Mouse (Mus musculus) kidney, postnatal 0 days (tissue): ENCODE results near the gene Cdrt4. TPM values are rescaled to one million over a fixed set of nuclear protein-coding genes. Genes with fewer than 3 reads are reported as not detected.

Source experiments
- ATAC-seq: fragments of 200-750 bp; cut with Nextera tagmentation; replicated peaks from 2 replicates; pipeline ENCODE4 v1.8.0; 2017; ENCODE audit warnings: low read depth, moderate number of reproducible peaks, moderate TSS enrichment, moderate library complexity; ENCODE audit not compliant: low FRiP score
- DNase-seq: peaks from one replicate; pipeline ENCODE4 v3.0.0-alpha.2; 2016; ENCODE audit warnings: low spot score
- H3K27ac ChIP-seq: fragments of 300-500 bp; sonication (generic); 2 replicates; pipeline ENCODE4 v1.5.1; 2014; ENCODE audit warnings: mild to moderate bottlenecking
- H3K27me3 ChIP-seq: fragments of 300-500 bp; sonication (generic); 2 replicates; pipeline ENCODE4 v1.6.1; 2014; ENCODE audit warnings: low read length, mixed read lengths; ENCODE audit not compliant: insufficient read depth
- H3K36me3 ChIP-seq: fragments of 300-500 bp; sonication (generic); 2 replicates; pipeline ENCODE4 v1.6.1; 2014; ENCODE audit warnings: low read length, mixed read lengths; ENCODE audit not compliant: insufficient read depth
- H3K4me1 ChIP-seq: fragments of 300-500 bp; sonication (generic); replicated peaks from 2 replicates; pipeline ENCODE4 v1.6.1; 2014; ENCODE audit warnings: antibody characterized with exemption, low read length, mixed read lengths; ENCODE audit not compliant: insufficient read depth
- H3K4me2 ChIP-seq: fragments of 300-500 bp; sonication (generic); 2 replicates; pipeline ENCODE4 v1.6.1; 2014; ENCODE audit warnings: mild to moderate bottlenecking, low read length, moderate library complexity, mixed read lengths
- H3K4me3 ChIP-seq: fragments of 300-500 bp; sonication (generic); replicated peaks from 2 replicates; pipeline ENCODE4 v1.5.1; 2014; ENCODE audit warnings: low read depth, low read length
- H3K9ac ChIP-seq: fragments of 300-500 bp; sonication (generic); 2 replicates; pipeline ENCODE4 v1.6.1; 2014; ENCODE audit warnings: low read depth, low read length
- H3K9me3 ChIP-seq: fragments of 300-500 bp; sonication (generic); replicated peaks from 2 replicates; pipeline ENCODE4 v1.6.1; 2016; ENCODE audit warnings: low read length, inconsistent platforms, mixed read lengths
- CTCF ChIP-seq: IDR thresholded peaks from 2 replicates; pipeline ENCODE4 v1.5.1; 2016; ENCODE audit warnings: antibody characterized with exemption, low read depth, mild to moderate bottlenecking, moderate library complexity
- WGBS: fragments of 180-500 bp; shearing (Covaris S2); extraction: QIAGEN DNeasy Blood & Tissue Kit; methylation state at CpG from one replicate; pipeline ENCODE4 v1.1.7; 2014; 5-methylcytosine and 5-hydroxymethylcytosine counted together
- polyA plus RNA-seq: library from polyadenylated mRNA; unstranded; fragments of >200 nt; fragmentation: Nextera tagmentation; extraction: Ambion mirVana; gene quantifications from 2 replicates; pipeline ENCODE4 v1.2.1, GENCODE M21; 2015

The Cdrt4 gene
- polyA plus RNA-seq, 1 experiment from 2014 or later, result 0.17 TPM

DNA sequence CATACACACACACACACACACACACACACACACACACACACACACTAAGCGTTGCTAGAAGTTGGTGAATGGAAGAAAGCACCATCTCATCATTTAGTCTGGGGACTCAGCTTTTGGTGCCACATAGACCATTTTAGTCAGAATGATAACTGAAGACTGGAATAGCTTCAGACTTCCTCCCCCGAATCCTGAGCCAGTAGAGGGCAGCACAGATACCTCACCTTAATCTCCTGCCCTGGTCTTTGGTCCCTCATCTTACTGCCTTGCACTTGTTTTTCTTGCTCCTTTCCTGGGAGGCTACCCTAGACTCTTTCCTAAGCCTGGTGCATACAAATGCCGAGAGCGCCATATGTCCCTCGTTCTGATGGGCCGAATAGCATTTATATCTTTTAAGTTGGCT, 36.5 kb upstream of the Cdrt4 start:
- H3K4me1 ChIP-seq, result no peaks in the 10 kb centered on the region
- no peak overlapping the region for H3K4me3 ChIP-seq
- peak; percentile 63 for TF ChIP-seq CTCF
- peak; percentile 49 for DNase-seq
- H3K27ac ChIP-seq, result no peak overlapping the region
- no peak overlapping the region for H3K9ac ChIP-seq
- no peaks in the 10 kb centered on the region for H3K27me3 ChIP-seq
- no peaks in the 10 kb centered on the region for H3K9me3 ChIP-seq
- H3K36me3 ChIP-seq, result no peaks in the 10 kb centered on the region
- 56% methylated on average over 6 of the region's 6 CpGs for WGBS
- H3K4me2 ChIP-seq, result no peak overlapping the region
- ATAC-seq, result no peak

- no peak overlapping the region for H3K27ac ChIP-seq
- no peak overlapping the region for H3K9ac ChIP-seq
- H3K4me1 ChIP-seq, result no peaks in the 10 kb centered on the region
- no peaks in the 10 kb centered on the region for H3K9me3 ChIP-seq
- no peak overlapping the region for H3K4me2 ChIP-seq
- WGBS, result 81% methylated on average over 2 of the region's 2 CpGs
- H3K36me3 ChIP-seq, result no peaks in the 10 kb centered on the region
- ATAC-seq (no peak), DNase-seq (no peak)
- no peak for TF ChIP-seq CTCF
- H3K4me3 ChIP-seq, result no peak overlapping the region
- H3K27me3 ChIP-seq, result no peaks in the 10 kb centered on the region
Observed at GRCm38 (mm10) chr11:62915486-62915885, 35.5 kb upstream of the Cdrt4 start.

DNA sequence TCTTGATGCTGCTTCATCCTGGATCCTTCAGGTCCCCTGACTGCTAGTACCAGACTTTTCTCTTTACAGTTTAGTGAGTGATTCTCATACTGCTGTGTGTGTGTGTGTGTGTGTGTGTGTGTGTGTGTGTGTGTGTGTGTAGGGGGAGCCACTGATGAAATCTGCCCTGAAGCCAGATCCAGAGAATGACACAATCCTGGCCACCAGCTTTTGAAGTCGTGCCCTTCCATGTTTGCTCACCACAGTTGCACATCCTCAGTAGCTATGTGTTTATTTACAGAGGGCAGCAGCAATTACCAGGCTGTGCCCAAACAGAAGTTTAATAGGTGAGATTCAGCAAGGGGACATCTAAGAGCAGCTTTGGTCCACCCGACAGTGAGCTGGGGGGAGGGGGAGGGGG, 34.2 kb upstream of the Cdrt4 start:
- no peaks in the 10 kb centered on the region for H3K27me3 ChIP-seq
- H3K9me3 ChIP-seq, result no peaks in the 10 kb centered on the region
- ATAC-seq (no peak), DNase-seq (no peak)
- H3K9ac ChIP-seq, result no peak overlapping the region
- TF ChIP-seq CTCF, result no peak
- H3K4me2 ChIP-seq, result no peak overlapping the region
- no peaks in the 10 kb centered on the region for H3K4me1 ChIP-seq
- no peak overlapping the region for H3K27ac ChIP-seq
- 32% methylated on average over 2 of the region's 2 CpGs for WGBS
- no peaks in the 10 kb centered on the region for H3K36me3 ChIP-seq
- H3K4me3 ChIP-seq, result no peak overlapping the region

DNA sequence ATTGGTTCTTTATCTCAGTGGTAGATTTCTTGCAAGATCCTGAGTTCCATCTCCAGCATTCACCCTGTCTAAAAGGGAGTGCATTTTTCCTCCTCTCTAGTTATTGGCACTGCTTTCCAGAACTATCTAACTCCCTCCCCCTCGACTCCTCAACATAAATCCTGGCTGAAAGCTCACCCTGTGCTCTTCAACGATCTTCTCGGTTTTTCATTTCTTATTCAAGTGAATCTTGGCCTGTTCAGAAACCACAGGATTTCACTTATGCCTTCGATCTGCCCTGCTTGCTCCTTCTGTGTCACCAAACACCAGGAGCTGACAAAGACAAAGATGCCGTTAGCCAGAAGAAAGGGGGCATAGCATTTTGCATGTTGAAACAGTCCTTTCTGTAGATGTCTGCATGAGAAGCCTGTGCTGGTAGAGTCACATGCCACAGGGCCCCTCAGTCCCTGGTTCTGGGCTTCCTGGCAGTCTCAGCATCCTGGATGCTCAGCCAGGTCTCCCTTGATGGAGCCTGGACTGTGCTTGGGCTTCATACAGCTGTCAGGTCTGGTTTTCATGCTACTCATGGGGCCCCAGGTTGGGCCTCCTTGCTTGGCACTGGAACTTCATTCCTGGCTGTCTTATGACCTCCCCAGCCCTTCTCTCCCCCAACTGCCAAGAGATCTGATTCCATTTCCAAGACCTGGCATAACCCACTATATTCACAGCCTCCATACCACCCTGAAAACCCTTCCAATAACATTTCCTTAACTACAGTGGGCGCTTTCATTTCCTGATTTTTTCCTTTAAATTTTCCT, 30.8 kb upstream of the Cdrt4 start:
- Histone ChIP-seq H3K9ac (no peak overlapping the region), H3K4me2 (0 out of 2 replicates have a peak overlapping the region, but pooled peaks have one; percentile 42), H3K27me3 (no peaks in the 10 kb centered on the region), H3K36me3 (no peaks in the 10 kb centered on the region), H3K27ac (peak overlapping the region; percentile 51; the same call in 1 of the 2 replicates), H3K4me3 (no peak overlapping the region), H3K9me3 (no peaks in the 10 kb centered on the region), H3K4me1 (no peaks in the 10 kb centered on the region)
- ATAC-seq (no peak), DNase-seq (peak; percentile 35)
- whole genome bisulfite sequencing, result 48% methylated on average over 6 of the region's 6 CpGs
- no peak for TF ChIP-seq CTCF

GRCm38 (mm10) chr11:62920743-62921050, 30.3 kb upstream of the Cdrt4 start:
- peak; percentile 64 for DNase-seq
- H3K36me3 ChIP-seq, result no peaks in the 10 kb centered on the region
- H3K27me3 ChIP-seq, result no peaks in the 10 kb centered on the region
- H3K4me1 ChIP-seq, result no peaks in the 10 kb centered on the region
- 6% methylated on average over 6 of the region's 6 CpGs for WGBS
- no peaks in the 10 kb centered on the region for H3K9me3 ChIP-seq
- no peak overlapping the region for H3K4me3 ChIP-seq
- TF ChIP-seq CTCF, result no peak
- peak overlapping the region; percentile 51; the same call in 1 of the 2 replicates for H3K27ac ChIP-seq
- peak overlapping the region; percentile 42; the same call in 1 of the 2 replicates for H3K4me2 ChIP-seq
- ATAC-seq, result no peak
- H3K9ac ChIP-seq, result no peak overlapping the region

DNA sequence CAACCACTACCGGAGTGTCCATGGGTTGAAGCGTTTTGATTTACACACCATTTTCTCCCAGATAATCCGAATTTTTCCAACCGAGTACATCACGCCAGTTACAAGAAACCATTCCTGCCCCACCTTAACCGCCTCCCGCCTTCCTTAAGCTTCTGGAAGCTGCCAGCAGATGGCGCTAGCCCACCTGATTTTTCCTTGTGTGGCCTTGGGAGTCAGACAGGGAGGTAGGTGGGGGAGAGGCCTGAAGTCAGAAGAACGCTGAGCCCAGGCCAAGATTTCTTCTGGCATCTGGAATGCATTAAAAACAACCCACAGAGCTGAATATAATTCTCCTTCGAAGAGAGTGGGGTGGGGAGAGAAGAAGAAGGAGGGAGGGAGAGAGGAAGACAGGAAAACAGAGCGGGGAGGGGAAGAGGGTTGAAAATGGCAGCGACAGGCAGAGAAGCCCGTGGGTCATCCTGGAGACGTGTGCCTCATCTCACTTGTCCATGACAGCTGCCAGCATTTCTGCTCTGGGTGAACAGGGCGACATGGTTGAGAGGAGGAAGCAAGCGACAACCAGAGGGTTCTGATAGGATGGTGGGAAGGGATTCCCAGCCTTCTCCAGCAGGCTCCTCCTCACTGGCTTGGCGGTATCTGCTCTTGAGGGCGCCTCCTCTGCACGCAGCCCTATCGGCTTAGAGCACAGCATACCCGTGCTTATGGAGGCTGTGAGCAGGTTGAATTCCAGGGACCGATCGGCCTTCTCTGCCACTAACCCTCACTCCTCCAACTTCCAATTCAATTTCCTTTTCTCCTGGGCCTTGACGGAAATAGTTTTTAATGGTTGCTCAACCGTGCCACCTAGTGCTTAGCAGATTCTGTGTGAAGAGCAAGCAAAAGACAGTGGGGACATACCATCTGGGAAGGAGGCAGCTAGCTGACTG, 29.7 kb upstream of the Cdrt4 start:
- no peaks in the 10 kb centered on the region for H3K4me1 ChIP-seq
- H3K27ac ChIP-seq, result peak overlapping the region; percentile 82
- WGBS, result 20% methylated on average over 25 of the region's 25 CpGs
- peak overlapping the region; percentile 9; the same call in 1 of the 2 replicates for H3K9ac ChIP-seq
- no peak overlapping the region for H3K4me3 ChIP-seq
- H3K4me2 ChIP-seq, result peak overlapping the region; percentile 42
- ATAC-seq (peak; percentile 76), DNase-seq (peak; percentile 97)
- TF ChIP-seq CTCF, result peak; percentile 98
- no peaks in the 10 kb centered on the region for H3K36me3 ChIP-seq
- H3K9me3 ChIP-seq, result no peaks in the 10 kb centered on the region
- no peaks in the 10 kb centered on the region for H3K27me3 ChIP-seq
